Mouse (Mus musculus) CH12.LX (cell line): ENCODE results near the gene Bak1.

Experiments used
- CHD1 ChIP-seq: IDR thresholded peaks from 2 replicates; pipeline ENCODE4 v1.6.1; 2012; ENCODE audit warnings: low read depth, low read length, improper control_type of control experiment, inconsistent platforms
- CTCF ChIP-seq, 2 experiments: IDR thresholded peaks in 1 of 2; conservative IDR thresholded peaks in 1 of 2; 2 replicates each; pipeline ENCODE4 v1.5.1; 2011 to 2012; ENCODE audit warnings: low read depth in 2 of 2, low read length in 2 of 2, improper control_type of control experiment in 1 of 2, inconsistent platforms in 1 of 2, mild to moderate bottlenecking in 1 of 2, moderate library complexity in 1 of 2
- EP300 ChIP-seq: IDR thresholded peaks from 2 replicates; pipeline ENCODE4 v1.6.1; 2011; ENCODE audit warnings: low read length, improper control_type of control experiment
- ETS1 ChIP-seq: conservative IDR thresholded peaks from 2 replicates; pipeline ENCODE4 v1.6.1; 2012; ENCODE audit warnings: low read depth, mild to moderate bottlenecking, inconsistent platforms, low read length, improper control_type of control experiment, moderate library complexity
- KAT2A ChIP-seq: IDR thresholded peaks from 2 replicates; pipeline ENCODE4 v1.6.1; 2012; ENCODE audit warnings: low read length, improper control_type of control experiment, inconsistent platforms; ENCODE audit not compliant: insufficient replicate concordance
- POLR2A ChIP-seq: IDR thresholded peaks from 2 replicates; pipeline ENCODE4 v1.6.1; 2011; ENCODE audit warnings: low read depth, mild to moderate bottlenecking, improper control_type of control experiment, low read length

DNA sequence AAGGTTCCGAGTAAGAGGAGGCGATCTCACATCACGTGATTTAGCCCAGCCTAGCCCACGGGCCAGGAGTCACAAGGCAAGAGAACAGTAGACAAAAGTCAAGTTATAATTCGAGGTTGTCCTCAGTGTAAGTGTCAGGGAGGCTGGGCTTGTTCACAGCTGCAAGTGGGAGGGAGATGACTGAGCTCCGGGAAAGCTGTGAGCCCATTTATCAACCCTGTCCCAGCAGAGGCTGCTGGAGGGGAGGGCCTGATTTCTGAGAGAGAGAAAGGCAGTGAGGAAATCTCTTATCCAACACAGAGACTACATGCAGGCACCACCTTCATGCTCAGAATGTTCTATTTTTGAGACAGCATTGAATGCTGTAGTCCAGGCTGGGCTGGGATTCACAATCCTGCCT lies 15.9 kb downstream of the Bak1 start:
- no peak for TF ChIP-seq POLR2A
- TF ChIP-seq CTCF (conservative IDR thresholded peaks at IDR 0.05 in 1 of 2, IDR thresholded peaks at IDR 0.05 in 1 of 2; ENCODE audit: low read depth in 2 of 2, low read length in 2 of 2), result no peak
- no peak for TF ChIP-seq ETS1
- TF ChIP-seq KAT2A, result no peak
- no peak for TF ChIP-seq CHD1
- TF ChIP-seq EP300, result no peak
